ENCODE assay signal across 10 mouse cellular contexts in genomic region chr6:57765095-57765878, GRCm38 (mm10). TPM values are rescaled to one million over a fixed set of nuclear protein-coding genes. Genes with fewer than 3 reads are reported as not detected.
DNase-seq lines count a peak whose midpoint lies in the region; ATAC-seq and TF ChIP-seq lines count a peak whose summit lies in the region.
"Had no signal": no experiment of that assay in that cellular context is flagged by ENCODE, and none has a peak within 500 bp of the region (broad histone marks: within the 10 kb centered on the region; RNA-seq: fewer than 3 reads in every experiment).

No protein-coding gene starts in this region.

- ATAC-seq in lung, embryonic 14.5 days (ENCODE audit: insufficient read depth): no peak
- ATAC-seq in erythroid progenitor cell, adult 5-6 weeks (replicated peaks; ENCODE audit: low FRiP score, poor library complexity, severe bottlenecking): no peak; the same call in 1 of the 2 replicates

- peak overlapping the region; percentile 71 for H3K27ac ChIP-seq in MEL (ENCODE audit: control insufficient read depth, low read depth, low read length)
- no peak overlapping the region for H3K27ac ChIP-seq in lung, embryonic 14.5 days (ENCODE audit: low read depth)
- H3K27ac ChIP-seq in thymus, adult 2 months (ENCODE audit: control insufficient read depth, insufficient read depth, low read length): no peak overlapping the region
- H3K27ac ChIP-seq: limb, embryonic 13.5 days had no signal

- peak; percentile 60 to 62 for TF ChIP-seq EP300 in MEL (IDR thresholded peaks at IDR 0.05; ENCODE audit: low read depth in 1 of 2, low read length in 2 of 2)

- H3K4me3 ChIP-seq in MEL (ENCODE audit: control insufficient read depth in 1 of 2, insufficient read depth in 1 of 2, low read depth in 2 of 2, low read length in 2 of 2): no peak overlapping the region
- H3K4me3 ChIP-seq in lung, embryonic 14.5 days (ENCODE audit: low read depth, low read length): no peak overlapping the region
- no peak overlapping the region for H3K4me3 ChIP-seq in thymus, adult 2 months (ENCODE audit: control insufficient read depth, insufficient read depth, low read length)
- H3K4me3 ChIP-seq: limb, embryonic 13.5 days had no signal

- no peak overlapping the region for H3K4me2 ChIP-seq in lung, embryonic 14.5 days
- H3K4me2 ChIP-seq: limb, embryonic 13.5 days had no signal

- peaks cover 34 to 49% of the 10 kb centered on the region in 2 experiments for H3K4me1 ChIP-seq in MEL (ENCODE audit: control insufficient read depth in 1 of 2, insufficient read depth in 2 of 2, low read length in 2 of 2)
- H3K4me1 ChIP-seq in lung, embryonic 14.5 days (ENCODE audit: insufficient read depth): no peaks in the 10 kb centered on the region
- H3K4me1 ChIP-seq in thymus, adult 2 months (replicated peaks; ENCODE audit: control insufficient read depth, insufficient read depth, low read length): no peaks in the 10 kb centered on the region

- no peaks in the 10 kb centered on the region for H3K27me3 ChIP-seq in MEL (ENCODE audit: control insufficient read depth in 1 of 2, insufficient read depth in 2 of 2, low read length in 2 of 2)
- H3K27me3 ChIP-seq in lung, embryonic 14.5 days (ENCODE audit: insufficient read depth, low read length): no peaks in the 10 kb centered on the region
- no peaks in the 10 kb centered on the region for H3K27me3 ChIP-seq in thymus, adult 2 months (ENCODE audit: control insufficient read depth, insufficient read depth, low read length)
- H3K27me3 ChIP-seq: CH12.LX; limb, embryonic 13.5 days had no signal

- 47% methylated on average over 3 of the region's 3 CpGs for WGBS in lung, embryonic 14.5 days
- WGBS in thymus, adult 2 months: 45% methylated on average over 3 of the region's 3 CpGs

- TF ChIP-seq CTCF in MEL (IDR thresholded peaks at IDR 0.05 in 2 of 3, conservative IDR thresholded peaks at IDR 0.05 in 1 of 3; ENCODE audit: control insufficient read depth in 1 of 3, insufficient read depth in 1 of 3, low read depth in 2 of 3, low read length in 3 of 3, poor library complexity in 1 of 3, severe bottlenecking in 1 of 3): no peak
- no peak for TF ChIP-seq CTCF in lung, embryonic 14.5 days (IDR thresholded peaks at IDR 0.05; ENCODE audit: low read depth)
- no peak for TF ChIP-seq CTCF in thymus, adult 2 months (IDR thresholded peaks at IDR 0.05; ENCODE audit: borderline replicate concordance, control insufficient read depth, extremely low read depth, insufficient read depth, low read length, poor library complexity)

- peaks cover 0 to 64% of the 10 kb centered on the region in 2 experiments; a peak in 2 of 4 replicates for H3K36me3 ChIP-seq in MEL (ENCODE audit: control insufficient read depth in 1 of 2, insufficient read depth in 2 of 2, low read length in 2 of 2)
- peaks cover 10% of the 10 kb centered on the region; the same call in 1 of the 2 replicates for H3K36me3 ChIP-seq in lung, embryonic 14.5 days (ENCODE audit: insufficient read depth)
- H3K36me3 ChIP-seq in thymus, adult 2 months (ENCODE audit: control insufficient read depth, insufficient read depth, low read length): no peaks in the 10 kb centered on the region

- no peaks in the 10 kb centered on the region for H3K79me2 ChIP-seq in MEL (ENCODE audit: control insufficient read depth, insufficient read depth, low read length, poor library complexity)

- peak; percentile 31 to 45 for DNase-seq in heart, adult 18-20 months
- no peak for DNase-seq in heart, postnatal 4 days
- DNase-seq in MEL (ENCODE audit: low read depth, low spot score): peak; percentile 81
- peak; percentile 33 to 41 for DNase-seq in cerebellum, postnatal 14 days
- peak; percentile 7 for DNase-seq in lung, embryonic 14.5 days
- DNase-seq in thymus, adult 2 months: no peak
- DNase-seq in right cerebral cortex, postnatal 4 days: no peak

- H3K9ac ChIP-seq in MEL (ENCODE audit: control insufficient read depth, low read depth, low read length, poor library complexity, severe bottlenecking): peak overlapping the region; percentile 7
- no peak overlapping the region for H3K9ac ChIP-seq in lung, embryonic 14.5 days
- H3K9ac ChIP-seq: limb, embryonic 13.5 days had no signal

- H3K9me3 ChIP-seq in MEL (replicated peaks; ENCODE audit: insufficient read depth, low read length): no peaks in the 10 kb centered on the region
- no peaks in the 10 kb centered on the region for H3K9me3 ChIP-seq in lung, embryonic 14.5 days (ENCODE audit: low read depth, low read length)
- H3K9me3 ChIP-seq: limb, embryonic 13.5 days had no signal

- TF ChIP-seq POLR2A in MEL (IDR thresholded peaks at IDR 0.05; ENCODE audit: control insufficient read depth in 1 of 2, insufficient read depth in 1 of 2, low read depth in 1 of 2, low read length in 2 of 2, poor library complexity in 1 of 2): no peak
- TF ChIP-seq POLR2A in thymus, adult 2 months (IDR thresholded peaks at IDR 0.05; ENCODE audit: control insufficient read depth, extremely low read depth, insufficient read depth, low read length, poor library complexity): no peak

- no peak for TF ChIP-seq RAD21 in MEL (IDR thresholded peaks at IDR 0.05; ENCODE audit: low read depth, low read length)

TF ChIP-seq in MEL, 35 proteins besides CTCF, POLR2A, EP300 and RAD21:
- TF ChIP-seq CHD2 (IDR thresholded peaks at IDR 0.05; ENCODE audit: low read length): no peak
- TF ChIP-seq KAT2A (conservative IDR thresholded peaks at IDR 0.05; ENCODE audit: low read depth, low read length): no peak
- no peak for TF ChIP-seq POLR2AphosphoS2 (IDR thresholded peaks at IDR 0.05; ENCODE audit: low read length)
- TF ChIP-seq ZMIZ1 (IDR thresholded peaks at IDR 0.05; ENCODE audit: low read depth, low read length): no peak
- no peak for TF ChIP-seq USF2 (IDR thresholded peaks at IDR 0.05; ENCODE audit: borderline replicate concordance in 1 of 2, insufficient read depth in 1 of 2, low read depth in 1 of 2, low read length in 2 of 2)
- TF ChIP-seq NELFE (IDR thresholded peaks at IDR 0.05; ENCODE audit: low read depth, low read length): no peak
- TF ChIP-seq GATA1 (IDR thresholded peaks at IDR 0.05; ENCODE audit: low read depth, low read length): peak; percentile 30; the same call in 1 of the 2 replicates
- TF ChIP-seq JUND (IDR thresholded peaks at IDR 0.05; ENCODE audit: low read depth, low read length): no peak
- TF ChIP-seq TCF12 (IDR thresholded peaks at IDR 0.05; ENCODE audit: low read depth, low read length): peak; percentile 52
- TF ChIP-seq SIN3A (IDR thresholded peaks at IDR 0.05; ENCODE audit: low read length): peak; percentile 41; the same call in 1 of the 2 replicates
- TF ChIP-seq TAL1 (IDR thresholded peaks at IDR 0.05; ENCODE audit: low read length): peak; percentile 76
- TF ChIP-seq BHLHE40 (IDR thresholded peaks at IDR 0.05; ENCODE audit: borderline replicate concordance, low read depth, low read length): no peak
- no peak for TF ChIP-seq USF1 (IDR thresholded peaks at IDR 0.05; ENCODE audit: low read depth, low read length)
- no peak for TF ChIP-seq MAX (IDR thresholded peaks at IDR 0.05; ENCODE audit: low read length)
- TF ChIP-seq E2F4 (IDR thresholded peaks at IDR 0.05; ENCODE audit: borderline replicate concordance, low read depth, low read length): no peak
- TF ChIP-seq RCOR1 (IDR thresholded peaks at IDR 0.05; ENCODE audit: low read depth, low read length): peak; percentile 41; the same call in 1 of the 2 replicates
- no peak for TF ChIP-seq MEF2A (IDR thresholded peaks at IDR 0.05; ENCODE audit: extremely low read depth, insufficient replicate concordance, low read depth, low read length, poor library complexity, severe bottlenecking)
- TF ChIP-seq MYC (IDR thresholded peaks at IDR 0.05; ENCODE audit: low read depth, low read length): peak; percentile 36; the same call in 1 of the 2 replicates
- TF ChIP-seq GABPA (IDR thresholded peaks at IDR 0.05; ENCODE audit: low read depth, low read length): no peak

RNA-seq across cellular contexts. Expression of gene Vopp1, which starts 59.7 kb away (rescaled TPM):
- 10 to 100 TPM; 22.8 to 22.9 TPM for total RNA-seq in heart, adult 18-20 months (2021)
- 10 to 100 TPM; 27.8 to 30.5 TPM for total RNA-seq in heart, postnatal 4 days (2021)
- 12.1 and 17.0 TPM in 2 replicates for total RNA-seq in MEL (2012; rRNA removed)
- polyA plus RNA-seq in MEL (2012; ENCODE audit: insufficient read depth in 1 of 2, insufficient read length in 2 of 2, low read depth in 1 of 2, low replicate concordance in 2 of 2, missing spikeins in 1 of 2): 10 to 100 TPM in 1 of 2 experiments, not detected in 1; 14.2 TPM
- polyA plus RNA-seq in lung, embryonic 14.5 days (2014; fragmentation: Nextera tagmentation; extraction: Ambion mirVana): 22.5 and 25.8 TPM in 2 replicates
- total RNA-seq in erythroid progenitor cell, adult 5-6 weeks (2015; ENCODE audit: low replicate concordance): 256 and 266 TPM in 2 replicates
- 264 and 267 TPM in 2 replicates for total RNA-seq in erythroid progenitor cell, adult 5-6 weeks (2017; ENCODE audit: low replicate concordance)
- polyA plus RNA-seq in thymus, adult 2 months (2012; rRNA removed): 16.2 and 18.4 TPM in 2 replicates
- total RNA-seq: CH12.LX had no signal

Comparison
In these comparisons a context has a peak if more than half of its experiments do, and no peak if none do; other contexts are left out.
1. DNase-seq: peak in heart, adult 18-20 months (2 of 2), MEL (single experiment), cerebellum, postnatal 14 days (2 of 2) and lung, embryonic 14.5 days (single experiment); none in heart, postnatal 4 days (single experiment), thymus, adult 2 months (single experiment) and right cerebral cortex, postnatal 4 days (single experiment).
2. RNA of gene Vopp1, which starts 59.7 kb away (total RNA-seq): 256 to 267 TPM in erythroid progenitor cell, adult 5-6 weeks; 27.8 to 30.5 TPM in heart, postnatal 4 days, 22.8 to 22.9 TPM in heart, adult 18-20 months and 12.1 to 17.0 TPM in MEL; every median in the first group is over 4 times any median in the second.